Mouse (Mus musculus) liver, embryonic 14.5 days (tissue): ENCODE measurements around the gene Stmn1.

Experiments used
- CTCF ChIP-seq: IDR thresholded peaks from 2 replicates; pipeline ENCODE4 v1.5.1; 2016; ENCODE audit warnings: antibody characterized with exemption, low read depth, control low read depth
- EP300 ChIP-seq: IDR thresholded peaks from 2 replicates; pipeline ENCODE4 v1.6.1; 2016; ENCODE audit warnings: antibody characterized with exemption, low read depth

DNA sequence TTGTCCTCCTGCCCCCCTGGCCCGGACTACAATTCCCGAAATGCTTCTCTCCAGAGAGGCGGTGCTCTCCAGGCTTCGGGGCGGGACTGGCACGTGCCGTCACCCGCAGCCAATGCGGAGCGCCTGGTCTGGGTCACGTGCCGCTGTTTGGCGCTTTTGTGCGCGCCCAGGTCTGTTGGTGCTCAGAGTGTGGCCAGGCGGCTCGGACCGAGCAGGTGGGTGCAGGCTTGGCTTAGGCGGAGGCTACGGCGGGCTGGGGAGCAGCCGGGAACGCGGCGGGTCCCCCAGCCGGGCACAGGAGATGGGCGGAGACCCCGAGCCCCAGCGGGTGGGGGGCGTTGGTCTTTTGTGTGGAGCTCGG lies at the start of gene Stmn1:
- TF ChIP-seq EP300 (no peak), CTCF (no peak)
